Mouse (Mus musculus): ENCODE measurements around the gene Trap1.
"Not testable (repeated sequence)": the region's sequence is repeated elsewhere in the genome, so short reads cannot be mapped to it uniquely, and the experiment has no call there.

Trap1 gene

GRCm38 (mm10) chr16:4077384-4078061, at the start of gene Trap1:
TSS of gene Trap1 (minus strand) at chr16:4077827.
- in situ Hi-C loops (cut with MseI, MboI): no loop called here

DNA sequence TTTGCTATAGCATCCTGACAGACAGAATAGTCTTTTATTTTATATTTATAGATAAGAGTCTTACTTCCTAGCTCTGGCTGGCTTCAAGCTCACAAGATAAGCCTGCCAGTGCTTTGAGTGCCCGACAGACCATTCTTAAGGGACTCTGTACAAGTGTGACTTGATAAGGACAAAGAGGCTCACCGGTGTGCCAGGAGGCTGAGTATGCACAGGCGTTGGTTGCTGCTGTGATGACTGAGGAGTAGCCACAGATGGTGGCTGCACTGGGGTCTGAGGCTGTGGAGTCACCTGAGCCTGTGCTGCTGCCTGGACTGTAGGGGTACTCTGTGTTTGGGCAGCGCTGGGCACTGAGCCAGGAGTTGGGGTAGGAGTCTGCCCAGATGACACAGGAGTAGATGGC, 39.4 kb upstream of the Trap1 start:
- in situ Hi-C loops (cut with MseI, MboI): no loop called here

DNA sequence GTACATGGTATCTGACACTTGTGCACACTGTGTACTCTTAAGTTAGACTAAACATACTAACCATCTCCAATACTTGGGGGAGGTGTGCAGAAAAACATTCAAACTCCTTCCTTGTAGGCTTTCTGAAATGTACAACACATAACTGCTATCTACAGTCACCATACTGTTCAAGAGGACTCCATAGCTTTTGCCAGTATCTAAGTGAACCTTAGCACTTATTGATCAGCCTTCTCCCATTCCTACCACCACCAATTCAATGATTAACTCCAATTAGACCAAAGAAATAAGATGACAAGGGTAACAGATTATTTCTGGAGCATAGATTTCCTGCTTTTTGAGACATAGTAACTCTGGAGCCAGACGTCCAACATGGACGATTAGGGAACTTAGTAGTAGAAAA, 22.7 kb upstream of the Trap1 start:
- in situ Hi-C loops (cut with MseI, MboI): no loop called here

DNA sequence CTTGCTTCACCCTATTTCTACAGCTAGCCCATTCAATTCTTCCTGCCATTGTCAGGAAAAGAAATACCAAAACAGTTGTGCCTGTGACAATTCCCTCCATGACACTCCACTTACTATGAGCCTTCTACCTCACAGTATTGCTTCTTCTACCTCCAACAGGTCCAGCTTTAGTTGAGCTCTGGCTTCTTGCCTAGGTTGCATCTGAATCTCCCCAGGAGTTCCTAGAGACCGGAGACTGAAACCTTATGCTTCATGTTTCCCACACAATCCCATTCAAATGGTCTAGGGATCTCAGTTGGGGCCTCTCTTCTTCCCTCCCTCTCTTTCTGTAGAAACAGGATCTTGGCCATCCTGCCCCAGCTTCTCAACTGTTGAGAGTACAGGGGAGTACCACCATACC, 19.9 kb upstream of the Trap1 start:
- in situ Hi-C loops (cut with MseI, MboI): no loop called here

DNA sequence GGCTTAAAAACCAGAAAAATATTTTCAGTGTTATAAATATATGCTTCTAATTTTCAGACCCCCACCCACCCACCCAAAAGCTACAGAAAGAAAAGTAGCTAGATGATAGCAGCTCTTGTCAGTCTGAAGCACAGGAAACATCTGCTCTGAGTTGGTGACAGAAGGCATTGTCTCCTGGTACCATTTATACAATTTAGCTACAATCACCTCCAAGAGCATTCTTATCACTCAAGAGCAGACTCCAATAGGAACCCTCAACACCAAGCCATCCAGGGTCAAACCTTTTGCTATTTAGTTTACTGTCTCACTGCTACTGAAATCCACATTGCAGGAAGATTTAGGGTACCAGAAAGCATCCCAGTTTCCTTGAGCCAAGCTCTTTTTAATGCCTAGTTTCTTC, 19.3 kb upstream of the Trap1 start:
- in situ Hi-C loops (cut with MseI, MboI): no loop called here

DNA sequence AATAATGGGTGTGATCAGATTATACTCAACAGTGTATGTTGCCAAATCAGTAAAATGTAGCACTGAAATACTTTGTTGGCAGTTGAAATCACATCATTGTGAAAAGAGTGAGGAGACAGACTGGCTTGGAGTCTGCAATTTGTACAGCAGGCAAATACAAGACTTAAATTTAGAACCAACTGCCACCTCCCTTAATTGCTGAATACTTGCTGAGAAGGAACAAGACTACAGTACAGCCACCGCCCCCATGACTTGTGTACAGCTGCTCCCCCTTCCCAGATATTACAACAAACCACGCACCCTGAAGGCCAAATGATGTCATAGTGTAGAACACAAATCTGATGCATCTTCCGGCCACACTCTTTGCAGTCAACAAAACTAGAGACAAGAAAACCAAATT, 18.5 kb upstream of the Trap1 start:
- in situ Hi-C loops (cut with MseI, MboI): no loop called here

GRCm38 (mm10) chr16:4087214-4087913, 9.7 kb upstream of the Trap1 start:
- in situ Hi-C loops (cut with MseI, MboI): no loop called here

- in situ Hi-C loops (cut with MseI, MboI): no loop called here
These were observed 8.3 kb upstream of the Trap1 start for GRCm38 (mm10) chr16:4085851-4086387.

GRCm38 (mm10) chr16:4085051-4085450, 7.4 kb upstream of the Trap1 start:
- in situ Hi-C loops (cut with MseI, MboI): no loop called here

DNA sequence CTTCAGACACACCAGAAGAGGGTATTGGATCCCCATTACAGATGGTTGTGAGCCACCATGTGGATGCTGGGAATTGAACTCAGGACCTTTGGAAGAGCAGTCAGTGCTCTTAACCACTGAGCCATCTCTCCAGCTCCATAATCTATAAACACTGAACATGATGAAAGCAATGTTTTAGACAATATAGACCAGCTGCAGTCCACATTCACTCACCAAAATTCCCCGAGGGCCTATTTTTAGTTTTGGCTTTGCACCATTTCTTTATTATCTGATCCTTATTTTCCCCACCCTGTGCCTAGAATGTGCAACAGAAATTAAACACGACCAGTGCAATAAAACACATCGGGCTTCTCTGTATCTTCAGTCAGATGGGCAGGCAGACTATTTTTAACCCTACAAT, 2.8 kb upstream of the Trap1 start:
- in situ Hi-C loops (cut with MseI, MboI): not testable (repeated sequence)

- in situ Hi-C loops (cut with MseI, MboI): no loop called here
These were observed 2.0 kb upstream of the Trap1 start for GRCm38 (mm10) chr16:4079656-4080055.

DNA sequence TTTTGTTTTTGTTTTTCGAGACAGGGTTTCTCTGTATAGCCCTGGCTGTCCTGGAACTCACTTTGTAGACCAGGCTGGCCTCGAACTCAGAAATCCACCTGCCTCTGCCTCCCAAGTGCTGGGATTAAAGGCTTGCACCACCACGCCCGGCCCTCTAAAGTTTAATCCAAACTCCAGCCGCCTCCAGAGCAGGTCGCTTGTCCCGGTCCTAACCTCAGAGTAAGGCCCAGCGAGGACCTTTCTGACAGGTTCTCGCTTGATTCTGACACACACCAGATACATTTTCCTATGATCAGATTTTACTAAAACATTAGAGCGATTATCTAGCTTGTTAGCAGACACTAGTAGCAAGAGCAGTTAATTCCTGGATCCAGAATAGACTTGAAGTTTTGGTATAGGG, 675 bp upstream of the Trap1 start:
- in situ Hi-C loops (cut with MseI, MboI): not testable (repeated sequence)

DNA sequence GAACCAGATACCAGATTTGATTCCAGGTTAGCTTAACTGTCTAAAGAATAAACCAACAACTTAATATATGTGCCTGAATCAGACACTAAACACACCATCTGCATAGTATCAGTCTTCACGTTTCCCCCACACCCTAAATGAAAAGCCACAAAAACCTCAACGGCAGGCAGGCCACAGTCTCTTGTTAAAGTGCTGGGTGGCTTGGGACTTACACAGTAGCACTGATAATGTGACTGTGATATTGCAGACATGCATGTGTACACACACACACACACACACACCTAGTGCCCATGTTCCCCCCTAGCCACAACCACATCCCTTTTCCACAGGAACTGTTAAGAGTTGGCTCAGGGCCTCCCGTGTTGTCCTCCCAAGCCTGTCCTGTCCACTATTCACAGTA, 2.8 kb downstream of the Trap1 start:
- in situ Hi-C loops (cut with MseI, MboI): no loop called here

- in situ Hi-C loops (cut with MseI, MboI): no loop called here
These were observed 3.3 kb downstream of the Trap1 start for GRCm38 (mm10) chr16:4074297-4074696.

DNA sequence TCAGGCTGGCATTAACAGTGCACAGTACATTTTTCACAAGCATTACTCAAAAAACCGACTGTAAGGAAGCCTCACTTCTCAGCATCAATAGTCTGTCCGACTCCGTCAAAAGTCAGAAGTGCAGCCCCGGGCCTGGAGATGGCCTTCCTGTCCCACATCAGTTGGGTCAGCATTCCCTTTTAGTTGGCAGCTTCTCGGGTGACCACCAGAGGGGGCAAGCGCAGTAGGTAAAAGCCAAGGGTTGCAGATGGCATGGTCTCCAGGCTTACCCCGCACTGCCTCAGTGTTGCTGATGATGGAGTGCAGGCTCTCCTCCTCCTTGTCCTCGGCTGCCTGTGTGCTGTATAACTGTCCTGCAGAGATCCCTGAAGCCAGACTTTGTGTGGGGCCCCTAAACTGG, 9.0 kb downstream of the Trap1 start:
- in situ Hi-C loops (cut with MseI, MboI): no loop called here

DNA sequence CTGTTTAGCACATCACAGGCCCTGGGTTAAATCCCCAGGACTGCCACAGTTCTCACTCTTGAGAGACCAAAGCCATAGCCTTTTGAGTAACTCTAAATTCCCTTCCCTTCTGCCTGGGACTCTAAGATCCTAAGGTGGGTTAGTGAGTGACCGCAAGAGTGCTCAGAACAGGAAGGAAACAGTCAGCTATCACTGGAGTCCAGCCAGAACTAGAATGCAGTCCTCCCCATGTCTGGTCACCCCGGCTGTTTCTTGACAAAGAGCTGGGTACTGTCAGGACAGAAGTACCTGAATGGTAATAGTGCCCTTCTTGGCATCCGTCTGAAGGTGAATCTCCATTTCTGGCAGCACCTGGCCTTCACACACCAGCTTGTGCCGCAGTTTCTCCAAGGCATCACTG, 12.7 kb downstream of the Trap1 start:
- in situ Hi-C loops (cut with MseI, MboI): no loop called here

DNA sequence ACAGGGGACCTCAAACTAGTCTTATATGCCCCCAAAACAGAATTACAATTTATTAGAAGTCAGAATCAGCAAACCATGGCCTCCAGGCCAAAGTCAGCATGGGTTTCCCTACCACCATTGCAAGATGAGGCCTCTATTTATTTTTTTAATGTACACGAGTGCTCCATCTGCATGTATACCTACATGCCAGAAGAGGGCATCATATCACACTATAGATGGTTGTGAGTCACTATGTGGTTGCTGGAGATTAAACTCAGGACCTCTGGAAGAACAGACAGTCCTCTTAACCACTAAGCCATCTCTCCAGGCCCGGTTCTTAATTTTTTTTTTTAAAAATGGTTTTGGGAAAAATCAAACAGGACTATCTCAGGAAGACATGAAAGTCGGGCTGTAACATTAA, 23.8 kb downstream of the Trap1 start:
- in situ Hi-C loops (cut with MseI, MboI): no loop called here

DNA sequence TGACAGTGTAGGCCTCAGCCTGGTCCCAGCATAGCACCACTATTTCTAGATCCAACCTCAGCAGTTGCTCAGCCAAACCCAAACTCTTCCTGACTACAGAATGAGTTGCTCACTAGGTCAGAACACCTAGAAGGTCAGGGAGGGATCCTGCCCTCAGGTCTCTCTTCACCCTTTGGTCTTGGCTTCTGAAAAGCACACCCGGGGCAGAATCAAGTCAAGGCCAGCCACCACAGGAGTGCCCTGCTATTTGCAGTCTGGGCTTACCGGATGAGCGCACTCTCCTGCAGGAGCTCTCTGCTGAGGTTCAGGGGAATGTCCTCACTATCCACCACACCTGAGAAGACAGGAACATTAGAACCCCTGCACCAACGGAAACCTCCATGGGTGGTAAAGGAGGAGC, 25.0 kb downstream of the Trap1 start:
- in situ Hi-C loops (cut with MseI, MboI): no loop called here

DNA sequence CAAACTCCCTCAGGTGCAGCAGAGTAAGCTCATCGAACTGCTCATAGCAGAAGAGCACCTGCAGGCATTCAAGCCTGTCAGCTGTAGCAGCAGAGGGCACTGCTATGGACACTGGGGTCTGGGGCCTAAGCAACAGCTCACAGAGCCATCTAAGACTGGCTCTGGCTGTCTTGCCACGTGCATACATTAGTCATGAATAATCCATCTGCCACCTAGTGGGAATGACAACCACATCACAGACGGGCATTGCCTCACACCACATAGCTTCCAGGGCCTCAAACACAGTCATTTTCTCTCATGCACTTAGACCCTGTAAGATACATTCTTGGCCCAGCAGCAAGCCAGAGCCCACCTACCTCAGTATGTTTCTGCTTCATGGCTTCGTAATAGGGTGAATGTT, 32.1 kb downstream of the Trap1 start:
- in situ Hi-C loops (cut with MseI, MboI): no loop called here

DNA sequence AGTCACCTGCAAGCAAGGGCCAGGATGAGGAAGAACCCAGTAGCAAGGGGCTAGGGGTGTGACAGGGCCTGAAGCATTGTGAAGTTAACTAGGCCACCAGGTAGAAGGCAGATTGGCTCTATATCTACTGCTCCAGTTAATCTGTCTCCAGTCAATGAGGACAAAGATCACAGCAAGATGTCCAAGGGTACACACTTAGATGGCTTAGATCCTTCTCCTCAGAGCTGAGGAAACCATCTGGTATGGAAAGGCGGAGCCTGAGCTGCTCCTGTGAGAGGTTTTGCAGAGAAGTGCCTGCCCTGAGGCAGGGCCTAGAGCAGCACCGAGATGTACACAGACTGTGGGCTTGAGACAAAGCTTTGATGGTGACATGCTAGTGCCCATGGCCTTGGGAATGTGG, 33.5 kb downstream of the Trap1 start:
- in situ Hi-C loops (cut with MseI, MboI): no loop called here

DNA sequence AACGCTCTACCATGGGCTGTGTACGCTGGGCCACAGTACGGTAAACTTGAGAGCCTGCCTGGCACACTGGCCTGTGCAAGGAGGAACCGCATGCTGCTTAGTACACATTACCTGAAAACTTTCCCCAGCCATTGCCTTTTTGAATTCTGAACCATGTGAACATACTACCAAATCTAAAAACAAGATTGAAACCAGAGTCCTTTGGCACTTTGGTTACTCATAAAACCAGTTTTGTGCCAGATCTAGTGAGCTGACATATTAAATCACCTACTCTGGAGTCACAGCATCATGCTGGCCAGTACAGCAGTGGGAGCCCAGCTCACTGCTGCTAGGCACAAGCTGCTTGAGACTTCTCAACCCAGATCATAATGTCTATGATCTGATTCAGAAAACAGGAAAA, 36.0 kb downstream of the Trap1 start:
- in situ Hi-C loops (cut with MseI, MboI): no loop called here

- in situ Hi-C loops (cut with MseI, MboI): no loop called here
These were observed 37.4 kb downstream of the Trap1 start for GRCm38 (mm10) chr16:4040206-4040605.

DNA sequence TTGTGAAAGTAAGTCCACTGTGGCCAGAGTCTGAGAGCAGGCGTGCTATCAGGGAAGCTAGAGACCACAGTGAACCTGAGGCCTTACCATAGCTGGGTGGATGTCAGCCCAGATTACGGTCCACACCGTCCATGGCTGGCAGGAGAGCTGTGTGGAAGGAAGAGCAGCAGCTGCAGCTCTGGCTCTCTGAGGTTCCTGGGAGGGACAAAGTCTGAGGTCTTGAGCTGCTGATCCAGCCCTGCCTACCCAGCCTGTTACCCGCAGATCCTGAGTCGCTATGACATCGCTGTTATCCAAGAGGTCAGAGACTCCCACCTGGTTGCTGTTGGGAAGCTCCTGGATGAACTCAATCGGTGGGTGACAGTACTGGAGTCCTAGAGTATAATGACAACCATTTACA, 39.9 kb downstream of the Trap1 start:
- in situ Hi-C loops (cut with MseI, MboI): no loop called here
